Mouse (Mus musculus) urinary bladder, adult 18-20 months (tissue): ENCODE results near the gene Phip.
A peak's percentile ranks its signal among the peaks of the same experiment; 100 is the strongest.

Source experiments
- DNase-seq, 2 experiments: peaks; one replicate each; pipeline ENCODE4 v3.0.0; 2022; ENCODE audit warnings: low spot score in 2 of 2, mixed read lengths in 2 of 2

Gene Phip

GRCm38 (mm10) chr9:82975342-82976215 lies at the start of gene Phip:
Gene Phip (minus strand): TSS chr9:82975516.
- peak; percentile 87 to 93 for DNase-seq

- no peak for DNase-seq
Observed at GRCm38 (mm10) chr9:83023724-83024123, 48.4 kb upstream of the Phip start.

GRCm38 (mm10) chr9:83014516-83014915 lies 39.2 kb upstream of the Phip start:
- no peak for DNase-seq

GRCm38 (mm10) chr9:83008306-83008705 lies 33.0 kb upstream of the Phip start:
- no peak for DNase-seq

- no peak for DNase-seq
Observed at GRCm38 (mm10) chr9:83001342-83001741, 26.0 kb upstream of the Phip start.

- DNase-seq, result no peak
Observed at GRCm38 (mm10) chr9:82997765-82998500, 22.6 kb upstream of the Phip start.

GRCm38 (mm10) chr9:82976936-82977335 lies 1.6 kb upstream of the Phip start:
- no peak for DNase-seq

GRCm38 (mm10) chr9:82976219-82976618 lies 903 bp upstream of the Phip start:
- DNase-seq, result no peak

- no peak for DNase-seq
Observed at GRCm38 (mm10) chr9:82974962-82975341, 364 bp downstream of the Phip start.

- DNase-seq, result peak; percentile 69 to 82
Observed at GRCm38 (mm10) chr9:82974187-82974861, 992 bp downstream of the Phip start.

GRCm38 (mm10) chr9:82973321-82973892 lies 1.9 kb downstream of the Phip start:
- no peak for DNase-seq

GRCm38 (mm10) chr9:82971433-82971832 lies 3.9 kb downstream of the Phip start:
- no peak for DNase-seq

GRCm38 (mm10) chr9:82967076-82967621 lies 8.2 kb downstream of the Phip start:
- DNase-seq, result no peak

- no peak for DNase-seq
Observed at GRCm38 (mm10) chr9:82963981-82964380, 11.3 kb downstream of the Phip start.

- DNase-seq, result no peak
Observed at GRCm38 (mm10) chr9:82961352-82961751, 14.0 kb downstream of the Phip start.

- no peak for DNase-seq
Observed at GRCm38 (mm10) chr9:82955267-82955666, 20.0 kb downstream of the Phip start.

- no peak for DNase-seq
Observed at GRCm38 (mm10) chr9:82952330-82952729, 23.0 kb downstream of the Phip start.

- DNase-seq, result no peak
Observed at GRCm38 (mm10) chr9:82951435-82952004, 23.8 kb downstream of the Phip start.

- no peak for DNase-seq
Observed at GRCm38 (mm10) chr9:82907246-82907645, 68.1 kb downstream of the Phip start.

- DNase-seq, result no peak
Observed at GRCm38 (mm10) chr9:82888645-82889044, 86.7 kb downstream of the Phip start.

- no peak for DNase-seq
Observed at GRCm38 (mm10) chr9:82884177-82884576, 91.1 kb downstream of the Phip start.
